Mouse (Mus musculus) kidney, adult 2 months (tissue): Measurements from ENCODE around the gene Zfp706. TPM values are rescaled to one million over a fixed set of nuclear protein-coding genes. Genes with fewer than 3 reads are reported as not detected.

Experiments used
- DNase-seq: peaks from one replicate; pipeline ENCODE4 v3.0.0; 2021
- H3K27ac ChIP-seq: fragments of 200-500 bp; 2 replicates; pipeline ENCODE4 v1.5.1; 2012; ENCODE audit warnings: low read depth, low read length, control low read depth, inconsistent platforms; ENCODE audit not compliant: insufficient read depth
- H3K27me3 ChIP-seq: fragments of 200-500 bp; replicated peaks from 2 replicates; pipeline ENCODE4 v1.6.1; 2012; ENCODE audit warnings: mild to moderate bottlenecking, moderate library complexity, low read length, inconsistent platforms; ENCODE audit not compliant: control insufficient read depth, insufficient read depth
- H3K36me3 ChIP-seq: fragments of 200-500 bp; 2 replicates; pipeline ENCODE4 v1.6.1; 2012; ENCODE audit warnings: mild to moderate bottlenecking, moderate library complexity, low read length, inconsistent platforms; ENCODE audit not compliant: control insufficient read depth, insufficient read depth
- H3K4me1 ChIP-seq: fragments of 200-500 bp; 2 replicates; pipeline ENCODE4 v1.6.1; 2011; ENCODE audit warnings: low read length; ENCODE audit not compliant: control insufficient read depth, insufficient read depth
- H3K4me3 ChIP-seq: fragments of 200-500 bp; 2 replicates; pipeline ENCODE4 v1.5.1; 2011; ENCODE audit warnings: mild to moderate bottlenecking, low read depth, low read length, control low read depth; ENCODE audit not compliant: insufficient read depth
- CTCF ChIP-seq: fragments of 200-500 bp; conservative IDR thresholded peaks from 2 replicates; pipeline ENCODE4 v1.5.1; 2011; ENCODE audit warnings: low read depth, mild to moderate bottlenecking, control low read depth, low read length, moderate library complexity, mixed read lengths; ENCODE audit not compliant: insufficient read depth, insufficient read length
- POLR2A ChIP-seq: fragments of 200-500 bp; IDR thresholded peaks from one replicate; pipeline ENCODE4 v1.6.1; 2011; ENCODE audit warnings: low read depth, low read length, control low read depth
- WGBS: fragments of 180-500 bp; shearing (Covaris S2); methylation state at CpG from one replicate; pipeline ENCODE4 v1.1.7; 2018; 5-methylcytosine and 5-hydroxymethylcytosine counted together
- polyA plus RNA-seq: library from polyadenylated mRNA; depleted of rRNA; stranded (reverse); fragments of >200 nt; gene quantifications from 2 replicates; pipeline ENCODE4 v1.2.3, GENCODE M21; 2012

Zfp706 gene
- polyA plus RNA-seq, 1 experiment, result 82.2 TPM

GRCm38 (mm10) chr15:37031334-37032150 is 24.0 kb upstream of the Zfp706 start:
- WGBS, result 54% methylated on average over 6 of the region's 6 CpGs
- TF ChIP-seq CTCF (no peak), POLR2A (no peak)
- DNase-seq, result no peak

GRCm38 (mm10) chr15:37030929-37031328 is 23.4 kb upstream of the Zfp706 start:
- no peak overlapping the region for H3K27ac ChIP-seq
- TF ChIP-seq CTCF (no peak), POLR2A (no peak)
- WGBS, result 90% methylated on average over 3 of the region's 3 CpGs

More at GRCm38 (mm10) chr15:37031334-37032150, 24.0 kb upstream of the Zfp706 start:
- Histone ChIP-seq H3K27ac (no peak overlapping the region), H3K36me3 (no peaks in the 10 kb centered on the region), H3K4me3 (no peak overlapping the region), H3K4me1 (no peaks in the 10 kb centered on the region), H3K27me3 (no peaks in the 10 kb centered on the region)

DNA sequence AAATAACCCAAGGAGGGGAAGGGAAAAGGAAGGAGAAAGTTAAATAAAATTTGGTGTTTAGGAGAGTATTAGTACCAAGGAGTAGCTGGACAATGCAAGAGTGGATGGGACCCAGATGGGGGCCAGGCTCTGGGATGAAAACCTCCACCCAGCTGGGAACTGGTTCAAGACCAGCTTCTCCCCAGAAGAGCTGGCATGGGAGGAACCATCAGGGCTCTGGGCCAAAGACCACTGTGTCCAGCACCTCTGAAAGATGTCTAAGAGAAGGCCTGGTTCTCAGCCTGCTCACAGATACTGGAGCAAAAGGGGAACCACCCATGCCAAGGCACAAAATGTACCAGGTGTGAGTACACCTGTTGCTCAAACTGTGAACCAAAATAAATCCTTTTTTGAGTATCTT is 20.4 kb upstream of the Zfp706 start:
- Histone ChIP-seq H3K36me3 (no peaks in the 10 kb centered on the region), H3K27me3 (no peaks in the 10 kb centered on the region), H3K27ac (no peak overlapping the region), H3K4me3 (no peak overlapping the region), H3K4me1 (no peaks in the 10 kb centered on the region)
- TF ChIP-seq CTCF (no peak), POLR2A (no peak)
- DNase-seq, result no peak

More at GRCm38 (mm10) chr15:37030929-37031328, 23.4 kb upstream of the Zfp706 start:
- Histone ChIP-seq H3K4me3 (no peak overlapping the region), H3K27me3 (no peaks in the 10 kb centered on the region), H3K4me1 (no peaks in the 10 kb centered on the region), H3K36me3 (no peaks in the 10 kb centered on the region)
- DNase-seq, result no peak

- no peak for TF ChIP-seq POLR2A
- no peak for TF ChIP-seq CTCF
- 89% methylated on average over 4 of the region's 4 CpGs for WGBS
- no peak overlapping the region for H3K27ac ChIP-seq
- no peak for DNase-seq
- H3K4me3 ChIP-seq, result no peak overlapping the region
- no peaks in the 10 kb centered on the region for H3K36me3 ChIP-seq
- H3K27me3 ChIP-seq, result no peaks in the 10 kb centered on the region
- H3K4me1 ChIP-seq, result no peaks in the 10 kb centered on the region
These were observed 18.9 kb upstream of the Zfp706 start for GRCm38 (mm10) chr15:37026458-37026857.

GRCm38 (mm10) chr15:37020581-37021245 is 13.1 kb upstream of the Zfp706 start:
- TF ChIP-seq CTCF (peak; percentile 30; the same call in 1 of the 2 replicates), POLR2A (no peak)
- peak; percentile 30 for DNase-seq
- H3K27me3 ChIP-seq, result no peaks in the 10 kb centered on the region
- no peaks in the 10 kb centered on the region; the same call in 1 of the 2 replicates for H3K4me1 ChIP-seq
- no peak overlapping the region for H3K27ac ChIP-seq
- H3K4me3 ChIP-seq, result no peak overlapping the region
- H3K36me3 ChIP-seq, result no peaks in the 10 kb centered on the region

- Histone ChIP-seq H3K27ac (no peak overlapping the region), H3K4me1 (no peaks in the 10 kb centered on the region; the same call in 1 of the 2 replicates), H3K27me3 (no peaks in the 10 kb centered on the region), H3K4me3 (no peak overlapping the region), H3K36me3 (no peaks in the 10 kb centered on the region)
- peak; percentile 28 for DNase-seq
- 62% methylated on average over 3 of the region's 3 CpGs for WGBS
- TF ChIP-seq CTCF (no peak), POLR2A (no peak)
These were observed 11.9 kb upstream of the Zfp706 start for GRCm38 (mm10) chr15:37019434-37019833.

- TF ChIP-seq POLR2A (no peak), CTCF (no peak)
- no peak overlapping the region for H3K4me3 ChIP-seq
- H3K27ac ChIP-seq, result peak overlapping the region; percentile 27; the same call in 1 of the 2 replicates
- DNase-seq, result no peak
- no peaks in the 10 kb centered on the region for H3K27me3 ChIP-seq
- H3K36me3 ChIP-seq, result no peaks in the 10 kb centered on the region
- peaks cover 11% of the 10 kb centered on the region for H3K4me1 ChIP-seq
- 92% methylated on average over 7 of the region's 7 CpGs for WGBS
These were observed 4.3 kb upstream of the Zfp706 start for GRCm38 (mm10) chr15:37011897-37012296.
